Mouse (Mus musculus) ES-E14 (cell line): ENCODE measurements around the gene Nlk.

Experiments
- CHD2 ChIP-seq: IDR thresholded peaks from 2 replicates; pipeline ENCODE4 v1.6.1; 2014; ENCODE audit warnings: mild to moderate bottlenecking, low read depth, low read length, inconsistent platforms
- HCFC1 ChIP-seq: IDR thresholded peaks from 2 replicates; pipeline ENCODE4 v1.6.1; 2012; ENCODE audit warnings: low read length, inconsistent platforms, borderline replicate concordance; ENCODE audit not compliant: insufficient read depth
- MAFK ChIP-seq: IDR thresholded peaks from 2 replicates; pipeline ENCODE4 v1.6.1; 2014; ENCODE audit warnings: mild to moderate bottlenecking, low read depth, low read length, inconsistent platforms; ENCODE audit not compliant: insufficient read depth
- ZC3H11A ChIP-seq: IDR thresholded peaks from 2 replicates; pipeline ENCODE4 v1.6.1; 2012; ENCODE audit warnings: low read depth, mild to moderate bottlenecking, inconsistent platforms, low read length, borderline replicate concordance
- ZNF384 ChIP-seq: IDR thresholded peaks from 2 replicates; pipeline ENCODE4 v1.6.1; 2012; ENCODE audit warnings: low read depth, low read length, inconsistent platforms

GRCm38 (mm10) chr11:78681058-78681457 lies 16.1 kb downstream of the Nlk start:
- TF ChIP-seq MAFK (no peak), CHD2 (no peak), ZC3H11A (no peak), HCFC1 (no peak), ZNF384 (no peak)
